Mouse (Mus musculus): ENCODE measurements around the gene Kcns1. TPM values are rescaled to one million over a fixed set of nuclear protein-coding genes. Genes with fewer than 3 reads are reported as not detected.
A peak's percentile ranks its signal among the peaks of the same experiment; 100 is the strongest.
"Not testable (repeated sequence)": the region's sequence is repeated elsewhere in the genome, so short reads cannot be mapped to it uniquely, and the experiment has no call there.

Gene Kcns1
- polyA plus RNA-seq (2015; fragmentation: Nextera tagmentation; extraction: Ambion mirVana) = 1.1 and 1.3 TPM in 2 replicates

DNA sequence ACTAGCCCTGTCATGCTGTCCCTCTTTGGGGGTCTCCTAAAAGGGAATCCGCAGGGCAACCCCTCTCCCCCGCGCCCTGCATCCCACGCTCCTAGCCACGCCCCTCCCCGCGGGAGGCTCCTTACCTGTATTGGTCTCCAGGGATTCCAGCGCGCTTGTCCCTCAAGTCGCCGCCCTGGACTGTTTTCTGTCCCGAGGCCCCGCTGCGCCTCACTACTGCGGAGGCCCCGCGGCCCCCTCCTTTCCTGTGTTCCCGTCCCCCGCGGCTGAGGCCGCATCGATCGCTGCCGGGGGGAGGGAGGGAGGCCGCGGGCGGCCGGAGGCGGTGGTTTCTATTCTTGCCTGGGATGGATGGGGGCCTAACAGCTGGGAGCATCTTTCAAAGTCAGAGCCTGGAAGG is at the start of gene Kcns1:
Kcns1 (minus strand) TSS at position 212 of the 400 bp plus-strand sequence.
- Histone ChIP-seq H3K36me3 (ENCODE audit: control insufficient read depth, insufficient read depth) (no peaks in the 10 kb centered on the region), H3K4me3 (replicated peaks; ENCODE audit: low read length) (peak within 1 kb of the TSS; percentile 40), H3K27ac (ENCODE audit: low read length) (no peak within 1 kb of the TSS), H3K9me3 (ENCODE audit: control insufficient read depth, low read length) (no peaks in the 10 kb centered on the region), H3K4me1 (replicated peaks; ENCODE audit: control insufficient read depth, insufficient read depth, low read length) (peaks cover 16% of the 10 kb centered on the region), H3K9ac (replicated peaks; ENCODE audit: low read depth, low read length) (peak within 1 kb of the TSS; percentile 46; the same call in 1 of the 2 replicates), H3K4me2 (ENCODE audit: low read length) (peak within 1 kb of the TSS; percentile 62), H3K27me3 (replicated peaks; ENCODE audit: control insufficient read depth, insufficient read depth, low read length) (peaks cover 61% of the 10 kb centered on the region)
- 1% methylated on average over 24 of the region's 29 CpGs for WGBS
- no peak for ATAC-seq

DNA sequence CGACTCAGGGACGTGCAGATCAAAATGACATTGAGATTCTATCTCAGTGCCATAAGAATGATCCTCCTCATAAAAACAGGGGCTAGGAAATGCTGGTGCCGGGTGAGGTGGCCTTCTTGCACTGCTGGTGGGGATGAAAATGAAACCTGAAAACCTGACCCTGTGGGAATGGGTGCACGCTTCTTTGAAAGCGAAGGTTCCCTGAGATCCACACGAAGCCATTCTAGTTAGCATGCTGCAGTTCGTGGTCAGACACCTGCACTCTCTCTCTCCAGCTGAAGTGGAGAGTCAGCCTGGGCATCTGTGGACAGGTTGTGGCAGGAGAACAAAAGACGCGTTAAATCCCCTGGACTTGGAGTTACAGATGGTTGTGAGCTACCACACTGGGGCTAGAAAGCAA is 48.4 kb upstream of the Kcns1 start:
- Histone ChIP-seq H3K4me1 (replicated peaks; ENCODE audit: control insufficient read depth, insufficient read depth, low read length) (no peaks in the 10 kb centered on the region), H3K27me3 (replicated peaks; ENCODE audit: control insufficient read depth, insufficient read depth, low read length) (no peaks in the 10 kb centered on the region), H3K9ac (replicated peaks; ENCODE audit: low read depth, low read length) (no peak overlapping the region), H3K27ac (ENCODE audit: low read length) (no peak overlapping the region), H3K4me3 (replicated peaks; ENCODE audit: low read length) (no peak overlapping the region), H3K9me3 (ENCODE audit: control insufficient read depth, low read length) (no peaks in the 10 kb centered on the region), H3K4me2 (ENCODE audit: low read length) (no peak overlapping the region), H3K36me3 (ENCODE audit: control insufficient read depth, insufficient read depth) (no peaks in the 10 kb centered on the region)
- 88% methylated on average over 9 of the region's 9 CpGs for WGBS
- ATAC-seq = no peak

DNA sequence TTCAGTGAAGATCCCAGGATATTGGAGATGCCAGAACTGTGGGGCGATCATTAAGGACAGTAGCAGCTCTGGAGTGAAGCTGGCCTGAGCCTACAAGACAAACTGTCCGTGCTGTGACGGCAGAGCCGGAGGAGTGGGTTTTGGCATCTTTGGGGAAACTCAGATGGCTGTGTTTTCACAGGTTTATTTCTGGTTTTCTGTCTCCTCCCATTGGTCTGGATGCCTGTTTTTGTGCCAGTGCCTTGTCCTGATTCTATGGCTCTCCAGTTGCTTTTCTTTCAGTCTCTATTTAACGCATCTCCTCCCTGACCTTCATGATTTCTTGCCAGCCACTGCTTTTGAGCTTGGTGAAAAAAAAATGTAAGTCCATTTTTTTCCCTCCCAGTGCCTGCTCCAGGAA is 41.8 kb upstream of the Kcns1 start:
- Histone ChIP-seq H3K36me3 (ENCODE audit: control insufficient read depth, insufficient read depth) (no peaks in the 10 kb centered on the region), H3K27ac (ENCODE audit: low read length) (no peak overlapping the region), H3K9me3 (ENCODE audit: control insufficient read depth, low read length) (peaks cover 2% of the 10 kb centered on the region; the same call in 1 of the 2 replicates), H3K4me3 (replicated peaks; ENCODE audit: low read length) (no peak overlapping the region), H3K27me3 (replicated peaks; ENCODE audit: control insufficient read depth, insufficient read depth, low read length) (no peaks in the 10 kb centered on the region), H3K9ac (replicated peaks; ENCODE audit: low read depth, low read length) (no peak overlapping the region), H3K4me1 (replicated peaks; ENCODE audit: control insufficient read depth, insufficient read depth, low read length) (no peaks in the 10 kb centered on the region), H3K4me2 (ENCODE audit: low read length) (no peak overlapping the region)
- 76% methylated on average over 5 of the region's 5 CpGs for WGBS
- no peak for ATAC-seq

DNA sequence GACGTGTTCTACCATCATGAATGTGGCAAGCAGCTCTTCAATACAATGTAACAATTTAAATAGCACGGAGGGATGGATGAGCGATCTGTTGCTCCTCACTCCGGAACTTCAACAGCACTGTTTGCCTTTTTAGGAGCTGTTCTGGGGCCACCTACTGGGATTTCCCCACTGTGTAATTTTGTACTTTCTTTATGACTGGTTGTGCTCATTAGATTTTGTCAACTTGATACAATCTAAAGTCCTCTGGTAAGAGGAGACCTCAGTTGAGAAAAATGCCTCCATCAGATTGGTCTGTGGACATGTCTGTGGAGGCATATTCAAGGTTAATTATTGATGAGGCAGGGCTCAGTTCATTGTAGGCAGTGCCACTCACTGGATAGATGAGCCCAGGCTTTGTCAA is 40.0 kb upstream of the Kcns1 start:
- Histone ChIP-seq H3K36me3 (ENCODE audit: control insufficient read depth, insufficient read depth) (no peaks in the 10 kb centered on the region), H3K4me1 (replicated peaks; ENCODE audit: control insufficient read depth, insufficient read depth, low read length) (no peaks in the 10 kb centered on the region), H3K27ac (ENCODE audit: low read length) (no peak overlapping the region), H3K9me3 (ENCODE audit: control insufficient read depth, low read length) (peaks cover 2% of the 10 kb centered on the region; the same call in 1 of the 2 replicates), H3K4me2 (ENCODE audit: low read length) (no peak overlapping the region), H3K4me3 (replicated peaks; ENCODE audit: low read length) (no peak overlapping the region), H3K27me3 (replicated peaks; ENCODE audit: control insufficient read depth, insufficient read depth, low read length) (no peaks in the 10 kb centered on the region), H3K9ac (replicated peaks; ENCODE audit: low read depth, low read length) (no peak overlapping the region)
- WGBS = 84% methylated on average over 4 of the region's 4 CpGs
- no peak for ATAC-seq

DNA sequence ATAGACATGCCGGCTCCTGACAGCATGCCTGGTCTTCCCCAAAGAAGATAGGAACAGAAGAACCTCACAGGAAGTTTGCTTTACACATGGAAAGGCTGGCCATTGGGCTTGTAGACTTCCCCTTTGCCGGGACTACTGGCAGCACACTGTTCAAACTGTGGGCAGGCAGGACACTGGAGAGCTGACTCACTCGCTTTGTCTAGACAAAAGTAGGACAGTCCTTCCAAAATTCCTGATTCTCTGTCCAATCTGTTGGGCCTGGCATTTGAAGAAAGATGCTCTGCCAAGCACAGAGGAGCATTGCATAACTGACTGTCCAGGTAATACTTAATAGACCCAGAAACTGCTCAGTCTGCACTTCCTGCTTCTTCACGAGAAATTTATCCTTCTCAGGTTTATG is 35.8 kb upstream of the Kcns1 start:
- Histone ChIP-seq H3K9me3 (ENCODE audit: control insufficient read depth, low read length) (peaks cover 2% of the 10 kb centered on the region; the same call in 1 of the 2 replicates), H3K36me3 (ENCODE audit: control insufficient read depth, insufficient read depth) (no peaks in the 10 kb centered on the region), H3K9ac (replicated peaks; ENCODE audit: low read depth, low read length) (no peak overlapping the region), H3K27me3 (replicated peaks; ENCODE audit: control insufficient read depth, insufficient read depth, low read length) (no peaks in the 10 kb centered on the region), H3K4me3 (replicated peaks; ENCODE audit: low read length) (no peak overlapping the region), H3K4me2 (ENCODE audit: low read length) (no peak overlapping the region), H3K4me1 (replicated peaks; ENCODE audit: control insufficient read depth, insufficient read depth, low read length) (no peaks in the 10 kb centered on the region), H3K27ac (ENCODE audit: low read length) (no peak overlapping the region)
- no peak for ATAC-seq
- 84% methylated on average over 4 of the region's 4 CpGs for whole genome bisulfite sequencing

DNA sequence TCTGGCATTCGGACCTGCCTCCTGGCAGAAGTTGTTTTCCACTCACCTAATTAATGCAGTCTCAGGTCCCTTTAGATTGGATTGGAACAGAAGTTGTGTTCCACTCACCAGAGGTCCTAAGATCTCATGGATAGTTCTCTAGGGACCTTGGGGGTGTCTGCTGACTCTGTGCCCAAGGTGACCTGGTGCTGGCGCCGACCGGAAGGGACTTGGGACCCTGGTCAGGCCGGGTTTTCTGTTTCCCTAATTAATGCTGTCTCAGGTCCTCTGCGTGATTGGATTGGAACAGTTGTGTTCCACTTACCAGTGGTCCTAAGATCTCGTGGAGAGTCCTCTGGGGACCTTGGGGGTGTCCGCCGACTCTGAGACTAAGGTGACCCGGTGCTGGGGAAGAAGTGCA is 35.1 kb upstream of the Kcns1 start:
- H3K27me3 ChIP-seq (replicated peaks; ENCODE audit: control insufficient read depth, insufficient read depth, low read length); H3K36me3 ChIP-seq (ENCODE audit: control insufficient read depth, insufficient read depth); H3K9ac ChIP-seq (replicated peaks; ENCODE audit: low read depth, low read length); H3K4me2 ChIP-seq (ENCODE audit: low read length); H3K4me1 ChIP-seq (replicated peaks; ENCODE audit: control insufficient read depth, insufficient read depth, low read length); H3K27ac ChIP-seq (ENCODE audit: low read length); ATAC-seq; H3K4me3 ChIP-seq (replicated peaks; ENCODE audit: low read length); H3K9me3 ChIP-seq (ENCODE audit: control insufficient read depth, low read length): not testable (repeated sequence)
- WGBS = 93% methylated on average over 10 of the region's 10 CpGs

DNA sequence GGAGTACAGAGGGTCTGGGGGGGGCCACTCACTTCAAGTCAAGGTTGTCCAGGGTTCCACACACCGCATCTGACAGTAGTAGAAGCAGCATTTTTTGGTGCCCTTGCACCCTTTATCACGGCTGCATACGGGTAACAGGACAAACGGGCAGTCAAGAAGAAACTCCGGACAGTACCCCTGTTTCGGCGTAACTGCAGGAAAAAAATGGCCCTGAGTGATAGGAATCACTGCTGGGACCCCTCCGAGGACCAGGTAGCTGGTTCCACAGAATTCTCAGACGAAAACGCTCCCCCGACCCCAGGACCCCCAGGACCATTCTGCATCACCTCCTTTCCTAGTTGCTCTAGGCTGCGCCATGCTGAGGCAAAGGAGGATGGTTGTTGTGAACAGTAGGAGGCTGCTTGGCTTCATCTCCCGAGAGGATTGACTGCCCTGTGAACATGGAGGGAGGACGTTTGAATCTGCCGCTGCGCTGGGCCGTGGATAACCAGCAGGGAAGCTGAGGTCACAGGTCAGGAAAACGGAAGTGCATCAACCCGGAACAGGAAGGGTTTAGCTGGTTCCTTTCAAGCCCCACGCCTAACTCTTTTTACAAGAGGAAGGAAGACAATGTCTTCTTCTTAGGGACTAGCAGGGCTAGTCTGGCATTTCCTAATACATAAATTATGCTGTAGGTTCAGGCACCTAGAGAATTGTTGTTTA is 28.9 kb upstream of the Kcns1 start, which contains the start of gene Wfdc15a:
Wfdc15a (minus strand) TSS at position 505 of the 702 bp plus-strand sequence.
- H3K27me3 ChIP-seq (replicated peaks; ENCODE audit: control insufficient read depth, insufficient read depth, low read length) = no peaks in the 10 kb centered on the region
- no peak within 1 kb of the TSS for H3K4me2 ChIP-seq (ENCODE audit: low read length)
- H3K9me3 ChIP-seq (ENCODE audit: control insufficient read depth, low read length) = no peaks in the 10 kb centered on the region
- WGBS = 84% methylated on average over 20 of the region's 20 CpGs
- no peak for ATAC-seq
- H3K4me1 ChIP-seq (replicated peaks; ENCODE audit: control insufficient read depth, insufficient read depth, low read length) = no peaks in the 10 kb centered on the region
- H3K4me3 ChIP-seq (replicated peaks; ENCODE audit: low read length) = no peak within 1 kb of the TSS
- H3K36me3 ChIP-seq (ENCODE audit: control insufficient read depth, insufficient read depth) = no peaks in the 10 kb centered on the region
- H3K27ac ChIP-seq (ENCODE audit: low read length) = no peak within 1 kb of the TSS
- no peak within 1 kb of the TSS for H3K9ac ChIP-seq (replicated peaks; ENCODE audit: low read depth, low read length)

DNA sequence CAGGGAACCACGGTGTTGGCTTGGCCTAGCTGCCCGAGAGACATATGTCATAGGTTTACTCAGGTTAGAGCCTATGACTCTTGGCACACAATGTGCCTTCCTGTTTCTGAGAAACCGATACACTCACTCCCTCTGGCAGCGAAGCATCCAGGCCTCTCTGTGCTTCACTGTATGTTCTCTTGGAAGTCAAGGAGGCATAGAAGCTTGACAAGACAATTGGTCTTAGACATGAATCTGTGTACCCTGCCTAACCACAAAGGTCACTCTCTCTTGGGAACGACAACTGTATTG is 25.7 kb upstream of the Kcns1 start:
- Histone ChIP-seq H3K9ac (replicated peaks; ENCODE audit: low read depth, low read length) (no peak overlapping the region), H3K27ac (ENCODE audit: low read length) (no peak overlapping the region), H3K4me2 (ENCODE audit: low read length) (no peak overlapping the region), H3K9me3 (ENCODE audit: control insufficient read depth, low read length) (no peaks in the 10 kb centered on the region), H3K36me3 (ENCODE audit: control insufficient read depth, insufficient read depth) (no peaks in the 10 kb centered on the region), H3K27me3 (replicated peaks; ENCODE audit: control insufficient read depth, insufficient read depth, low read length) (no peaks in the 10 kb centered on the region), H3K4me1 (replicated peaks; ENCODE audit: control insufficient read depth, insufficient read depth, low read length) (no peaks in the 10 kb centered on the region), H3K4me3 (replicated peaks; ENCODE audit: low read length) (no peak overlapping the region)
- no peak for ATAC-seq
- WGBS = 80% methylated on average over 5 of the region's 5 CpGs

DNA sequence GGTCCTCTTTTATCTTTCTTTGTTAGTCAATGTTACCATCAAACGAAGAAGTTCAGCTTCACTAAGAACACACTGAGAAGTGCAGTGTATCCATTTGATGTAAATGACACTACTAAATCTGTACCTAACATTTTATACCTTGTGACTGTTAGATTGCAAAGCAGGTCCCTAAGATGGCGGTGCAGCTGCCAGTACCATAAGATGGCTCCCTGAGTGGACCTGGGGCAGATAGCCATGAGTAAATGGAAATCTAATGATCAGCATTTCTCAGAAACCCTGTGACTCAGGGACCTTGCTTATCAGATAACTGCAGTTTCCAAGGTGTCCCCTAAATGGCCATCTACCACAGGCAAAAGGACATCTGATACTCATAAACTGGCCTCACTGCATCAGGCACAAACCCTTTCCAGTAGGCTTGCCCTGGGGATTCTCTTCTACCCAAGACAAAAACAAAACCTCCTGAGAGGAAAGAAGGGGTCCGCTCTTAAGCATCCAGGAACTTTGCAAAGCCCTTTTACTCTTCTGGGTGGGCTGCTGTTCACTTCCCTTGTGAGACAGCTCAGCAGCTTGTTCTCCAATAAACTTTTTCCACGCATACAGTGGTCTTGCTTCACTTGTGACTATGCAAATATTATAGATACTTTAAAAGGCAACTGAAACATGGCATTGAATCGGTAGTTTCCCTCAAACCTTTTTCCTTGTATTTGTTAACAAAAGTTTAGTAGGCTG is 25.2 kb upstream of the Kcns1 start:
- Histone ChIP-seq H3K9me3 (ENCODE audit: control insufficient read depth, low read length) (no peaks in the 10 kb centered on the region), H3K27ac (ENCODE audit: low read length) (no peak overlapping the region), H3K27me3 (replicated peaks; ENCODE audit: control insufficient read depth, insufficient read depth, low read length) (no peaks in the 10 kb centered on the region), H3K4me3 (replicated peaks; ENCODE audit: low read length) (no peak overlapping the region), H3K9ac (replicated peaks; ENCODE audit: low read depth, low read length) (no peak overlapping the region), H3K4me2 (ENCODE audit: low read length) (no peak overlapping the region), H3K4me1 (replicated peaks; ENCODE audit: control insufficient read depth, insufficient read depth, low read length) (no peaks in the 10 kb centered on the region), H3K36me3 (ENCODE audit: control insufficient read depth, insufficient read depth) (no peaks in the 10 kb centered on the region)
- no peak for ATAC-seq
- WGBS = 91% methylated on average over 5 of the region's 5 CpGs
